Mouse (Mus musculus): ENCODE results near the gene Zbed6. TPM values are rescaled to one million over a fixed set of nuclear protein-coding genes. Genes with fewer than 3 reads are reported as not detected.
A peak's percentile ranks its signal among the peaks of the same experiment; 100 is the strongest.
"Not testable (repeated sequence)": the region's sequence is repeated elsewhere in the genome, so short reads cannot be mapped to it uniquely, and the experiment has no call there.

Gene Zbed6
- polyA plus RNA-seq (2015; fragmentation: Nextera tagmentation; extraction: Ambion mirVana): not detected in 2 replicates

- no peaks in the 10 kb centered on the region for H3K36me3 ChIP-seq
- peak; percentile 83 for ATAC-seq
Observed at GRCm38 (mm10) chr1:133660466-133661202, at the start of gene Zbed6. TSS of gene Zbed6 (minus strand) at chr1:133660885.

GRCm38 (mm10) chr1:133709292-133709691 is 48.6 kb upstream of the Zbed6 start:
- WGBS: 62% methylated on average over 3 of the region's 3 CpGs
- Histone ChIP-seq H3K9ac (no peak overlapping the region), H3K4me2 (replicated peaks) (no peak overlapping the region), H3K9me3 (no peaks in the 10 kb centered on the region), H3K27ac (no peak overlapping the region), H3K36me3 (peaks cover 3% of the 10 kb centered on the region; the same call in 1 of the 2 replicates), H3K4me1 (replicated peaks) (peaks cover 10% of the 10 kb centered on the region), H3K27me3 (replicated peaks) (no peaks in the 10 kb centered on the region), H3K4me3 (replicated peaks) (no peak overlapping the region)
- ATAC-seq: no peak

More at GRCm38 (mm10) chr1:133660466-133661202, at the start of gene Zbed6:
- H3K9me3 ChIP-seq: no peaks in the 10 kb centered on the region
- peak within 1 kb of the TSS; percentile 83 for H3K9ac ChIP-seq
- peaks cover 24% of the 10 kb centered on the region for H3K4me1 ChIP-seq (replicated peaks)
- peak within 1 kb of the TSS; percentile 70 for H3K4me3 ChIP-seq (replicated peaks)
- H3K4me2 ChIP-seq (replicated peaks): peak within 1 kb of the TSS; percentile 66
- H3K27me3 ChIP-seq (replicated peaks): no peaks in the 10 kb centered on the region
- WGBS: under 1% methylated on average over 41 of the region's 41 CpGs
- H3K27ac ChIP-seq: peak within 1 kb of the TSS; percentile 89

GRCm38 (mm10) chr1:133701824-133702223 is 41.1 kb upstream of the Zbed6 start:
- not testable (repeated sequence) for H3K4me1 ChIP-seq (replicated peaks); H3K27ac ChIP-seq; ATAC-seq; H3K9me3 ChIP-seq; H3K36me3 ChIP-seq; H3K4me2 ChIP-seq (replicated peaks); H3K9ac ChIP-seq; H3K27me3 ChIP-seq (replicated peaks); H3K4me3 ChIP-seq (replicated peaks)
- WGBS: 17% methylated on average over 1 of the region's 2 CpGs

GRCm38 (mm10) chr1:133697935-133698620 is 37.4 kb upstream of the Zbed6 start:
- no peak for ATAC-seq
- H3K27ac ChIP-seq: no peak overlapping the region
- WGBS: 95% methylated on average over 12 of the region's 12 CpGs
- H3K4me2 ChIP-seq (replicated peaks): no peak overlapping the region
- H3K27me3 ChIP-seq (replicated peaks): no peaks in the 10 kb centered on the region
- no peaks in the 10 kb centered on the region for H3K36me3 ChIP-seq
- no peak overlapping the region for H3K9ac ChIP-seq
- no peaks in the 10 kb centered on the region for H3K9me3 ChIP-seq
- no peak overlapping the region for H3K4me3 ChIP-seq (replicated peaks)
- H3K4me1 ChIP-seq (replicated peaks): peaks cover 27% of the 10 kb centered on the region

- peak; percentile 63 for ATAC-seq
- Histone ChIP-seq H3K9ac (no peak overlapping the region), H3K36me3 (no peaks in the 10 kb centered on the region), H3K4me2 (replicated peaks) (no peak overlapping the region), H3K27ac (peak overlapping the region; percentile 51), H3K4me3 (replicated peaks) (no peak overlapping the region), H3K9me3 (no peaks in the 10 kb centered on the region), H3K27me3 (replicated peaks) (no peaks in the 10 kb centered on the region), H3K4me1 (replicated peaks) (peaks cover 27% of the 10 kb centered on the region)
- 36% methylated on average over 7 of the region's 7 CpGs for WGBS
Observed at GRCm38 (mm10) chr1:133695901-133696300, 35.2 kb upstream of the Zbed6 start.

GRCm38 (mm10) chr1:133694876-133695275 is 34.2 kb upstream of the Zbed6 start:
- Histone ChIP-seq H3K27ac (peak overlapping the region; percentile 61; the same call in 1 of the 2 replicates), H3K9me3 (no peaks in the 10 kb centered on the region), H3K4me1 (replicated peaks) (peaks cover 27% of the 10 kb centered on the region), H3K4me3 (replicated peaks) (no peak overlapping the region), H3K36me3 (no peaks in the 10 kb centered on the region), H3K4me2 (replicated peaks) (no peak overlapping the region), H3K9ac (no peak overlapping the region), H3K27me3 (replicated peaks) (no peaks in the 10 kb centered on the region)
- WGBS: 96% methylated on average over 1 of the region's 1 CpGs
- ATAC-seq: peak; percentile 11; the same call in 1 of the 2 replicates

- WGBS: 10% methylated on average over 1 of the region's 1 CpGs
- peak; percentile 89 for ATAC-seq
- H3K36me3 ChIP-seq: no peaks in the 10 kb centered on the region
- H3K4me1 ChIP-seq (replicated peaks): peaks cover 27% of the 10 kb centered on the region
- no peak overlapping the region for H3K4me3 ChIP-seq (replicated peaks)
- H3K4me2 ChIP-seq (replicated peaks): no peak overlapping the region; the same call in 1 of the 2 replicates
- H3K9me3 ChIP-seq: no peaks in the 10 kb centered on the region
- H3K27me3 ChIP-seq (replicated peaks): no peaks in the 10 kb centered on the region
- peak overlapping the region; percentile 61; the same call in 1 of the 2 replicates for H3K27ac ChIP-seq
- H3K9ac ChIP-seq: no peak overlapping the region
Observed at GRCm38 (mm10) chr1:133694301-133694700, 33.6 kb upstream of the Zbed6 start.

- no peaks in the 10 kb centered on the region for H3K27me3 ChIP-seq (replicated peaks)
- H3K4me3 ChIP-seq (replicated peaks): no peak overlapping the region
- no peak overlapping the region for H3K4me2 ChIP-seq (replicated peaks)
- ATAC-seq: no peak
- no peak overlapping the region for H3K9ac ChIP-seq
- no peaks in the 10 kb centered on the region for H3K36me3 ChIP-seq
- WGBS: 64% methylated on average over 11 of the region's 11 CpGs
- 0 out of 2 replicates have a peak overlapping the region, but pooled peaks have one; percentile 9 for H3K27ac ChIP-seq
- H3K9me3 ChIP-seq: no peaks in the 10 kb centered on the region
- H3K4me1 ChIP-seq (replicated peaks): peaks cover 27% of the 10 kb centered on the region
Observed at GRCm38 (mm10) chr1:133693536-133694114, 32.9 kb upstream of the Zbed6 start.

GRCm38 (mm10) chr1:133692195-133692594 is 31.5 kb upstream of the Zbed6 start:
- Histone ChIP-seq H3K36me3 (no peaks in the 10 kb centered on the region), H3K4me2 (replicated peaks) (no peak overlapping the region), H3K27me3 (replicated peaks) (no peaks in the 10 kb centered on the region), H3K4me3 (replicated peaks) (no peak overlapping the region), H3K9me3 (no peaks in the 10 kb centered on the region), H3K4me1 (replicated peaks) (peaks cover 27% of the 10 kb centered on the region), H3K9ac (no peak overlapping the region), H3K27ac (no peak overlapping the region)
- no peak for ATAC-seq
- WGBS: 37% methylated on average over 4 of the region's 4 CpGs

GRCm38 (mm10) chr1:133691046-133691445 is 30.4 kb upstream of the Zbed6 start:
- Histone ChIP-seq H3K4me2 (replicated peaks) (no peak overlapping the region), H3K27ac (no peak overlapping the region), H3K36me3 (no peaks in the 10 kb centered on the region), H3K9ac (no peak overlapping the region), H3K4me3 (replicated peaks) (no peak overlapping the region), H3K27me3 (replicated peaks) (no peaks in the 10 kb centered on the region), H3K4me1 (replicated peaks) (peaks cover 18% of the 10 kb centered on the region), H3K9me3 (no peaks in the 10 kb centered on the region)
- WGBS: 89% methylated on average over 6 of the region's 6 CpGs
- no peak for ATAC-seq

- WGBS: 38% methylated on average over 6 of the region's 6 CpGs
Observed at GRCm38 (mm10) chr1:133689897-133690296, 29.2 kb upstream of the Zbed6 start, which contains the start of gene Lax1. TSS of gene Lax1 (minus strand) at chr1:133690108.

GRCm38 (mm10) chr1:133688301-133688700 is 27.6 kb upstream of the Zbed6 start:
- Histone ChIP-seq H3K9ac (no peak overlapping the region), H3K27ac (no peak overlapping the region), H3K36me3 (no peaks in the 10 kb centered on the region), H3K27me3 (replicated peaks) (no peaks in the 10 kb centered on the region), H3K4me2 (replicated peaks) (no peak overlapping the region), H3K4me1 (replicated peaks) (peaks cover 3% of the 10 kb centered on the region; the same call in 1 of the 2 replicates), H3K4me3 (replicated peaks) (no peak overlapping the region), H3K9me3 (no peaks in the 10 kb centered on the region)
- ATAC-seq: no peak
- 56% methylated on average over 7 of the region's 7 CpGs for WGBS

More at GRCm38 (mm10) chr1:133689897-133690296, 29.2 kb upstream of the Zbed6 start, which contains the start of gene Lax1:
- H3K9ac ChIP-seq: no peak within 1 kb of the TSS
- H3K4me3 ChIP-seq (replicated peaks): no peak within 1 kb of the TSS
- peaks cover 9% of the 10 kb centered on the region for H3K4me1 ChIP-seq (replicated peaks)
- no peak within 1 kb of the TSS for H3K27ac ChIP-seq
- no peak within 1 kb of the TSS for H3K4me2 ChIP-seq (replicated peaks)
- H3K9me3 ChIP-seq: no peaks in the 10 kb centered on the region
- H3K27me3 ChIP-seq (replicated peaks): no peaks in the 10 kb centered on the region
- no peaks in the 10 kb centered on the region for H3K36me3 ChIP-seq
- ATAC-seq: no peak
